ENCODE assay signal across 19 mouse cellular contexts in genomic region chr6:144077826-144078225, GRCm38 (mm10).
DNase-seq lines count a peak whose midpoint lies in the region; ATAC-seq lines count a peak whose summit lies in the region.
"Had no signal": no experiment of that assay in that cellular context is flagged by ENCODE, and none has a peak within 500 bp of the region (broad histone marks: within the 10 kb centered on the region; RNA-seq: fewer than 3 reads in every experiment).

No protein-coding gene starts in this region.

- intact Hi-C loops in heart, postnatal 14 days (cut with DNase I), result no loop called here

- no peaks in the 10 kb centered on the region for H3K9me3 ChIP-seq in midbrain, embryonic 11.5 days (ENCODE audit: control insufficient read depth, low read length)
- no peaks in the 10 kb centered on the region for H3K9me3 ChIP-seq in midbrain, embryonic 14.5 days (ENCODE audit: control insufficient read depth, low read length)

- no peak overlapping the region for H3K9ac ChIP-seq in midbrain, embryonic 11.5 days (ENCODE audit: low read length)
- no peak overlapping the region for H3K9ac ChIP-seq in midbrain, embryonic 14.5 days (replicated peaks; ENCODE audit: low read length)

- no peak overlapping the region for H3K27ac ChIP-seq in midbrain, embryonic 11.5 days (ENCODE audit: low read depth, low read length)
- no peak overlapping the region for H3K27ac ChIP-seq in midbrain, embryonic 14.5 days (replicated peaks; ENCODE audit: low read depth, low read length)

- peak; percentile 53 for DNase-seq in heart, adult 11 months
- no peak for DNase-seq in heart, postnatal 14 days
- peak; percentile 62 for DNase-seq in midbrain, embryonic 11.5 days (ENCODE audit: low spot score, missing footprints)
- no peak for DNase-seq in midbrain, embryonic 14.5 days
- DNase-seq: adrenal gland, adult 2 months; adrenal gland, adult 8-10 months; adrenal gland, postnatal 10 days; adrenal gland, postnatal 14 days; adrenal gland, postnatal 25 days; adrenal gland, postnatal 36 days; B cell, adult 2 months; cerebellum, adult 11 months; cerebellum, adult 11-12 months; cerebellum, adult 18-20 months had no signal

- no peaks in the 10 kb centered on the region for H3K36me3 ChIP-seq in midbrain, embryonic 11.5 days (ENCODE audit: control insufficient read depth, insufficient read depth, low read length)
- no peaks in the 10 kb centered on the region for H3K36me3 ChIP-seq in midbrain, embryonic 14.5 days (ENCODE audit: control insufficient read depth, insufficient read depth, low read length)
- H3K36me3 ChIP-seq: G1E had no signal

- H3K4me3 ChIP-seq in midbrain, embryonic 11.5 days (ENCODE audit: low read depth, low read length), result no peak overlapping the region
- H3K4me3 ChIP-seq in midbrain, embryonic 14.5 days (replicated peaks; ENCODE audit: low read depth, low read length), result no peak overlapping the region

- 89% methylated on average over 7 of the region's 7 CpGs for WGBS in midbrain, embryonic 11.5 days
- WGBS in midbrain, embryonic 14.5 days, result 94% methylated on average over 7 of the region's 7 CpGs

- no peaks in the 10 kb centered on the region; the same call in 1 of the 2 replicates for H3K27me3 ChIP-seq in midbrain, embryonic 11.5 days (ENCODE audit: control insufficient read depth, insufficient read depth, low read length)
- H3K27me3 ChIP-seq in midbrain, embryonic 14.5 days (ENCODE audit: control insufficient read depth, insufficient read depth, low read length), result no peaks in the 10 kb centered on the region
- H3K27me3 ChIP-seq: CH12.LX, Patski had no signal

- no peak for ATAC-seq in midbrain, embryonic 11.5 days (ENCODE audit: low FRiP score)
- ATAC-seq in midbrain, embryonic 14.5 days (ENCODE audit: low FRiP score, low TSS enrichment), result no peak
- ATAC-seq: activated CD4-positive, CD25-positive, alpha-beta regulatory T cell, adult 4 months; CD4-positive, CD25-positive, alpha-beta regulatory T cell, adult 4 months; Patski had no signal

- H3K4me2 ChIP-seq in midbrain, embryonic 11.5 days, result no peak overlapping the region
- no peak overlapping the region for H3K4me2 ChIP-seq in midbrain, embryonic 14.5 days (ENCODE audit: low read length)

- no peaks in the 10 kb centered on the region for H3K4me1 ChIP-seq in midbrain, embryonic 11.5 days (ENCODE audit: control insufficient read depth, insufficient read depth, low read length)
- no peaks in the 10 kb centered on the region for H3K4me1 ChIP-seq in midbrain, embryonic 14.5 days (ENCODE audit: control insufficient read depth, insufficient read depth, low read length)

Comparison
In these comparisons a context has a peak if more than half of its experiments do, and no peak if none do; other contexts are left out.
1. DNase-seq: peak in heart, adult 11 months (single experiment) and midbrain, embryonic 11.5 days (single experiment); none in heart, postnatal 14 days (0 of 2) and midbrain, embryonic 14.5 days (single experiment).